Mouse (Mus musculus) erythroid progenitor cell, adult 5-6 weeks (primary cell): ENCODE measurements around the gene Bex4. TPM values are rescaled to one million over a fixed set of nuclear protein-coding genes. Genes with fewer than 3 reads are reported as not detected.

Experiments
- ATAC-seq: replicated peaks from 2 replicates; pipeline ENCODE4 v1.8.0; 2016; ENCODE audit warnings: moderate number of reproducible peaks, mild to moderate bottlenecking, moderate TSS enrichment, inconsistent platforms; ENCODE audit not compliant: poor library complexity, low FRiP score, severe bottlenecking
- total RNA-seq, 2 experiments: library from RNA; stranded (forward) in 1 of 2; stranded (reverse) in 1 of 2; fragments of 150-400 nt in 1 of 2; fragments of 186-747, 209-891 nt in 1 of 2; gene quantifications; 2 replicates each; pipeline versions ENCODE4 v1.2.3 to v1.2.4; 2015 to 2017; ENCODE audit warnings: low replicate concordance in 2 of 2

Bex4 gene
- total RNA-seq, 2 experiments from 2014 or later, result 35.6 to 65.0 TPM

DNA sequence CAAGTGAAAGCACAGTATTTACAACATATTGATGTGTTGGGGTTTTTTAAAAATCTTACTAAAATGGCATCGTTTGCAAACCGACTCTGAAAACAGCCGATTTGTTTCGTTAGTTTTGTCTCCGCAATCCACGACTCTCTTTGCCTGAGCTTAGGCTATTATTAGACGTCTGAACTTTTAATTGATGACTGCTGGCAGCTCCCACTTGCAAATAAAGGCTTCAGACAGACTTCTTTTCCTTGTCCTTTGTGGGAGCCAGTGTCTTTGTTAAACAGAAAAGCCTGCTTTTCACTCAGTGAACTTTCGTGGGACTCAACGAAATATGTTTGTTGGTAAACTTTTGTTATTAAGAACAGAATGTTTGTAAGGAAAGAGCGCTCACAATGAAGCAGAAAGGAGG lies 34.0 kb downstream of the Bex4 start:
- no peak for ATAC-seq

DNA sequence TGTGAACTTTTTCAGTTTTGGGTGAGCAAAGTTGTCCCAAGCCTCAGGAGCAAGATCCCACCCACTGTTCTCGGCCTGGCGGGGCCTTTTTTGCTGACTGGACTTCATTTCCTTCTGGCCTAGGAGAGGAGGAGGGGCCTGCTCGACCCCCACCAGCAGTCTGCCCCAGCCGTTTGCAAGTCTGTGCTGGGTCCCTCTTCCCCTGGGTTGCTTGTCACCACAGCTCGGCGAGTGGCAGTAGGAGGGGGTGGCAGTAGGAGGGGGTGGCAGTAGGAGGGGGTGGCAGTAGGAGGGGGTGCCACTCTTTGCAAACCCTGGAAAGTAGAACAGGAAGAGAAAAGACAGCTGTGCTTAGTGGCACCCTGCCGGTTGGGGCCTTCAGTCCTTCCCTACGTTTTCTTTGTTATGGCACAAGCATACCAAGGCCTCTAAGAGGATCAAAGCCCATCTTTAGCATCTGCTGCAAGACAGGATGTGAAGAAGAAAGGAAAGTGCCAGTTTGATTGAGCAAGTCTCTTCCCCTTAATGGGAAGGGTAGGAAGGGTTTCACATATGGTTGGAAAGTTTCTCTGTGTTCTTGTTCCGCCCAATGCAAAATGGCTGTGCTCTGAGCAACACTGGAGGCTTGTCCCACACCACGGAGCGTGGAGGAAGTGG lies 42.2 kb downstream of the Bex4 start:
- no peak for ATAC-seq

DNA sequence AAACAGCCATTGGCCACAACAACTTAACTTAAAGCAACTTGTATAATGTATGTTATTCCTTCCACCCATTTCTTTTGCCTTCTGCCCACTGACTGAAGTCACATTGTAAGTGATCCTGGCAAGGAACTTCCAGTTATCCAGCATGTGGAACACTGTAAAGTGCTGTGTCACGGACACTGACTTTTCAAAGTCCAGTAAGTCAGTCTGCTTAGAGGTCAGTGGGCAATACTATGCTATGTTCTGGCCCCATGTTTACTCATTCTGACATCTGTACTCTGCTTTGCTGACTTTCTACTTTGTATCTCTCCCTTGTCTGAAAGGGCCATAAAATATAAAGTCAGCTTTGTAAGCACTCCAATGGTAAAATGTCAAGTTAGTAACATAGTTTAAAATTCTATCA lies 44.3 kb downstream of the Bex4 start:
- ATAC-seq, result no peak

Other genes with a start within 250 kb of the Bex4 start
- not detected in 2 replicates for gene Arxes2, start 145.2 kb upstream of the Bex4 start, total RNA-seq (2015; ENCODE audit: low replicate concordance)
- gene Arxes2, start 145.2 kb upstream of the Bex4 start, total RNA-seq (2017; ENCODE audit: low replicate concordance), result not detected in 2 replicates
- not detected in 2 replicates for gene Arxes1, start 105.6 kb upstream of the Bex4 start, total RNA-seq (2015; ENCODE audit: low replicate concordance)
- not detected in 2 replicates for gene Arxes1, start 105.6 kb upstream of the Bex4 start, total RNA-seq (2017; ENCODE audit: low replicate concordance)
- gene Bex2, start 70.8 kb upstream of the Bex4 start, total RNA-seq (2015; ENCODE audit: low replicate concordance), result not detected in 2 replicates
- gene Bex2, start 70.8 kb upstream of the Bex4 start, total RNA-seq (2017; ENCODE audit: low replicate concordance), result not detected in 2 replicates
- gene Nxf3, start 53.7 kb upstream of the Bex4 start, total RNA-seq (2015; ENCODE audit: low replicate concordance), result 3.4 TPM in 1 of 2 replicates, not detected in the other
- 1.8 TPM in 1 of 2 replicates, not detected in the other for gene Nxf3, start 53.7 kb upstream of the Bex4 start, total RNA-seq (2017; ENCODE audit: low replicate concordance)
- 27.0 and 72.5 TPM in 2 replicates for gene Tceal8, start 33.3 kb downstream of the Bex4 start, total RNA-seq (2015; ENCODE audit: low replicate concordance)
- gene Tceal8, start 33.3 kb downstream of the Bex4 start, total RNA-seq (2017; ENCODE audit: low replicate concordance), result 53.2 and 63.0 TPM in 2 replicates
- not detected in 2 replicates for gene Tceal5, start 64.9 kb downstream of the Bex4 start, total RNA-seq (2015; ENCODE audit: low replicate concordance)
- gene Tceal5, start 64.9 kb downstream of the Bex4 start, total RNA-seq (2017; ENCODE audit: low replicate concordance), result not detected in 2 replicates
- not detected in 2 replicates for gene Tceal7, start 75.8 kb downstream of the Bex4 start, total RNA-seq (2015; ENCODE audit: low replicate concordance)
- not detected in 2 replicates for gene Tceal7, start 75.8 kb downstream of the Bex4 start, total RNA-seq (2017; ENCODE audit: low replicate concordance)
- gene Bex1, start 76.5 kb downstream of the Bex4 start, total RNA-seq (2015; ENCODE audit: low replicate concordance), result 1.3 TPM in 1 of 2 replicates, not detected in the other
- gene Bex1, start 76.5 kb downstream of the Bex4 start, total RNA-seq (2017; ENCODE audit: low replicate concordance), result not detected in 2 replicates
- gene Tceal9, start 106.1 kb downstream of the Bex4 start, total RNA-seq (2015; ENCODE audit: low replicate concordance), result 47.8 and 73.9 TPM in 2 replicates
- 80.9 and 85.2 TPM in 2 replicates for gene Tceal9, start 106.1 kb downstream of the Bex4 start, total RNA-seq (2017; ENCODE audit: low replicate concordance)
- gene Bex3, start 131.3 kb downstream of the Bex4 start, total RNA-seq (2015; ENCODE audit: low replicate concordance), result 96.2 and 127 TPM in 2 replicates
- 26.9 and 32.9 TPM in 2 replicates for gene Bex3, start 131.3 kb downstream of the Bex4 start, total RNA-seq (2017; ENCODE audit: low replicate concordance)